Mouse (Mus musculus) adrenal gland, postnatal 4 days (tissue): ENCODE results near the gene Rgs8. TPM values are rescaled to one million over a fixed set of nuclear protein-coding genes. Genes with fewer than 3 reads are reported as not detected.

Source experiments
- DNase-seq, 2 experiments: peaks; one replicate each; pipeline ENCODE4 v3.0.0; 2021 to 2022; ENCODE audit warnings: low spot score in 2 of 2, mixed read lengths in 2 of 2
- total RNA-seq, 2 experiments: library from RNA; stranded (reverse); gene quantifications; 2 replicates each; pipeline ENCODE4 v1.2.3; 2021

Gene Rgs8
- total RNA-seq, 2 experiments from 2014 or later, result 0.48 to 0.65 TPM

DNA sequence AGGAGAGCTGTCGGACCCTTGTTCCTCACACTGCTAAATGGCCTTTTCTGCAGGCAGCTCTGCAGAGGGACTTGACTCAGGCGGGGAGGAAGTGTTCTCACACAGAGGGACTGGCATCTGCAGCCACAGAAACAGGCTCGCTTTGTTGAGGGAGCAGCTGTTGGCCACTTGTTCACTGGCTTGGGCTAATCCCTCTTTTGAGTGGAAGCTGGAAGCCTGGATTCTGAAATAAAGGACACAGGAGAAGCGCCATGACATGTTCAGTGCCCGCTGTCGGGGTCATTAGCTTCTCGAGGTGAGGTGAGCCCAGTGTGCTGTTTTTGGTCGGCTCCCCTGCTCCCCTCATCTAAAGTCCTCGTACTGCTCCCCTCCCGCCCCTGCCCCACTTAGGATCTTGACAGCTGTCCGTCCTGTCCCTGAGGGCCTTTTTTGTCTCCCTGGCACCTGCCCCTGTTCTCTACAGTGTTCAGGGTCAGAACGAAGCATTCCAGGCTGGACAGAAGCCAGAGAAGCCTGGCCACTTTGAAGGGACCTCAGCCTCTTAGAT is 50.7 kb downstream of the Rgs8 start:
- DNase-seq, result no peak

DNA sequence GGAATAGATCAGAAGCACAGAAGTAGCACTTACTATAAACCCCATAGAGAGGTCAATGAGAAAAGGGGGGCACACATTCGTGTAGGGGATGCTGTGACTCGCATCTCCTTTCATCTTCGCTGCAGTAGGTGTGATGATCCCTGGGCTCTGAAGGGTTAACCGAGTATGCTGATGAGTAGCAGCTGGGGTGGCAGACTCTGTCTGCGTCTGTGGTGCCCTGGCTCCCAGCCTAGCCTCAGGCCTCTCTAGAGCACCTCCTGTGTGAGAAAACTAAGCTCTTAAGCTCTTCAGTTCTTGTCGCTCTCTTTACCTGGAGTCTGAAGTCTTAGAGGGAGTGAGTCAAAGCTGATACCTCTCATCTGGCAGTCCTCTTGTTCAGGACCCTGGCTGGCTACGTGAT is 51.3 kb downstream of the Rgs8 start:
- no peak for DNase-seq

DNA sequence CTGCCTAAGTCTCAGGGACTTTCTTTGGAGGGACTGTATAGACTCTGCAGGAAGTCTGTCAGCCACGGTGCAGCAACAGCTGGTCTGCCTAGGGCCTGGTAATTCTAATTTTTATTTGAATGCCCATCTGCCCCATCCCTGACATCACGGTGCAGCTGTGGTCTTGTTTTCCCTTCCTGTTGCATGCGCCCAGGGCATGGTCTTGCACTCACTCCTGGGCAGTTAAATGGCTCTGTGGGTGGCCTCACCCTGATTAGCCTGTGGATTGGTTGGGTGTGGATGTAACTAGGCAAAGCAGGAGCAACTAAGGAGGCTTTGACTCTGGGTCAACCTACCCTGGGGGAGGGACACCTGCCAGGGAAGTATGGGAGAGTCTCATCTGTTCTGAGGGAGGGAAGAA is 52.2 kb downstream of the Rgs8 start:
- no peak for DNase-seq

DNA sequence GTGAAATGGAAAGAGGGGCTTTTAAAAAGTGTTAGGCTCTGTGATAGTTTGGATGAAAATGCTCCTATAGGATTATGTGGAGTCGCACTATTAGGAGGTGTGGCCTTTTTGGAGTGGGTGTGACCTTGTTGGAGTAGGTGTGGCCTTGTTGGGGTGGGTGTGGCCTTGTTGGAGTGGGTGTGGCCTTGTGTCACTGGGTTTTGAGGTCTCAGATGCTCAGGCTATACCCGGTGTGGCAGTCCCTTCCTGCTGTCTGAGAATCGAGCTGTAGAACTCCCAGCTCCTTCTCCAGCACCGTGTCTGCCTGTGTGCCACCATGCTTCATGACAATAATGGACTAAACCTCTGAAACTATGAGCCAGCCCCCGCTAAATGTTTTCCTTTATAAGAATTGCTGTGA is 55.8 kb downstream of the Rgs8 start:
- DNase-seq, result no peak

DNA sequence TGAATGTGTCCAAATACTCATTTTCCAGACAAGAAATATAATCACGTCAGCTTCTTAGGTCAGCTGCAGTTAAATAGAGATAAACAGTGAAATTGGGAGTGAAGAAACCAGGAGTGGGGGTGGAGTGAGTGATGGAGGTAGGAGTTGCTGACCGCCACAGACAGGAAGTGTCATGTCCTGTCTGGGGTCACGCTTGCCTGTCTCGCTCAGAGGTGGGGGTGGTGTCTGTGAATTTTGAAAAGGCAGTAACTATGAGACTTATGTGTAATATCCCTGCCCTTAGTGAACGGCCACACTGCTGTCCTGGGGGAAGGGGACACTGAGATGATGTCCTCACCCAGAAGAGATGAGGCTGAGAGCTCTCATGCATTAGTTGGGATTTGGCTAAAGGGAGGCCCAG is 56.6 kb downstream of the Rgs8 start:
- no peak for DNase-seq

DNA sequence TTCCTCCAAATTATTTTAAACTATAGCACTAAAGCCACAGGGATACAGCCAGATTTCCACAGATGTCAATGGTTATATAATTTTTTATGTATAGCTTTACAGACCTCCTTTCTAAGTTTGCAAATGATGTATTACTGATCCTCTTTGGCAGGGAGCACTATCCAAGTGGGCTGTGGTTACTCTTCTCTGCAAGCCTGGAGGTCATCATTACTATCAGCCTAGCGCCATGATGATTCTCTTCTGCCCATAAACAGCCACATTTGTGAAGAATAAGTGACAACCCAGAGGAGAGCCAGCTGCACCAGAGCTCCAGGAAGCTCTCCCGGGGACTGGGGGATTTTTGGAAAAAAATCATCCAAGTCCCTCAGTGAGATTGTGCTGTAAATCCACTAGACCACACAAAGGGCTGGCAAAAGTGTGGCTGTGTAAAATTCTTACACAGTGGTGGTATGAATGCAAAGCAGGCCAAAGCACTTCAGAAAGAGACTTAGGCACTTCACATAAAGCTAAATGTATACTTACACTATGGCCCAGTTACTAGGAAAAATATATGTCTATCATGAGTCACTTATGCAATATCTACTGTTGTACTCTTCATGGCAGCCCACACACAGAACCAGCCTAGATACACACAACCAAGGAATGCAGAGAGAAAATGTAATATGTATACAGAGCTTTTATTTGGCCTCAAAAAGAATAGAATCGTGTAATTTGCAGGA is 58.9 kb downstream of the Rgs8 start:
- no peak for DNase-seq

DNA sequence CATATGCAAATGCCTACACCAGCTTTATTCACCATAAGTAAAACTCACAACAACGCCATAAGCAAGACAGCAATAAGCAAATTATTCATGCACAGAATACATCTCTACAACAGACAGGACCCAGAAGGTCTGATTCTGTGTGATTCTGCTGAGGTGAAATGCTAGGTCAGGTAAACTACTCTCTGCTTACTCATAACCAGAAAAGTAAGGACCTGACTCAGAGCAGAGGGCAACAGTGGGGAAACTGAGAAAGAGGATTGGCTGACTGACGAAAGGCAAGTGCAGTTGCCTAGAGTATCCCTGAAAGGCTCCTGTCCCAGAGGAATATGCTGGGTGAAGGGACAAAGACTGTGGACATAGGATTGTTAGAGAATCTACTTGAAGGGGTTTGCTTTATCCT is 59.8 kb downstream of the Rgs8 start:
- no peak for DNase-seq

DNA sequence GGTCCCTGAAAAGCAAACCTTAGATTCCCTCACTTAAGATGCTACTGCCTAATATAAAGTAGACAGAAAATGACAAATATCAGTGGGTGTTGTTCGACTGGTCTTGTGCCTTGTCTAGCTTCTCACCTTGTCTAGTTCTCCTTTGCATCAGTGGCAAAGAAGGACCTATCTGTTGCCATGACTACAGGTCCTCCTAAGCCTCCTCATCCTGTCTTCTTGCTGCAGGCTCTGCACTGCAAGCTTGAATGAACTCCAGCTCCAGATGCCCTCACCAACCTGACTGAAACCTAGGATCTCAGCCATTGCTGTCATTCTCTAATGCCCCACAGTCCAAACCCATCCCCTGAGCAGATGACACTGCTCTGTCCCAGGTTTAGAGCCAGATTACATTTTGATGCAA is 65.2 kb downstream of the Rgs8 start:
- DNase-seq, result no peak

DNA sequence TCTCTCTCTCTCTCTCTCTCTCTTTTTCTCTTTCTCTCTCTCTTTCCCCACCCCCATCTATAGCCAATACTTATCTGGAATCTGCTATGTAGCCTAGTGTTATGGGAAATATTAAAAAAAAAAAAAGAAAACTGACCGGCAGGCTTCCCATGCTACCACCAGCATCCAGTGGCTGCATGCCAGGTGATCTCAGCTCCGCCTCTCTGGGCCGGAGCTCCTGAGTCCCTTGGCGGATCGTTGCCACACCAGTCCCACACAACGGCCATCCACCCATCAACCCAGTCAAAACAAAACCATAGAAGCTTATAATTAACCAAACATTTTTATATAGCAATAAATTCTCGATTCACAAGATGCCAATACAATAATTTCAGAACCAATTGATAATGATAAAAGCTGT is 68.1 kb downstream of the Rgs8 start:
- no peak for DNase-seq

DNA sequence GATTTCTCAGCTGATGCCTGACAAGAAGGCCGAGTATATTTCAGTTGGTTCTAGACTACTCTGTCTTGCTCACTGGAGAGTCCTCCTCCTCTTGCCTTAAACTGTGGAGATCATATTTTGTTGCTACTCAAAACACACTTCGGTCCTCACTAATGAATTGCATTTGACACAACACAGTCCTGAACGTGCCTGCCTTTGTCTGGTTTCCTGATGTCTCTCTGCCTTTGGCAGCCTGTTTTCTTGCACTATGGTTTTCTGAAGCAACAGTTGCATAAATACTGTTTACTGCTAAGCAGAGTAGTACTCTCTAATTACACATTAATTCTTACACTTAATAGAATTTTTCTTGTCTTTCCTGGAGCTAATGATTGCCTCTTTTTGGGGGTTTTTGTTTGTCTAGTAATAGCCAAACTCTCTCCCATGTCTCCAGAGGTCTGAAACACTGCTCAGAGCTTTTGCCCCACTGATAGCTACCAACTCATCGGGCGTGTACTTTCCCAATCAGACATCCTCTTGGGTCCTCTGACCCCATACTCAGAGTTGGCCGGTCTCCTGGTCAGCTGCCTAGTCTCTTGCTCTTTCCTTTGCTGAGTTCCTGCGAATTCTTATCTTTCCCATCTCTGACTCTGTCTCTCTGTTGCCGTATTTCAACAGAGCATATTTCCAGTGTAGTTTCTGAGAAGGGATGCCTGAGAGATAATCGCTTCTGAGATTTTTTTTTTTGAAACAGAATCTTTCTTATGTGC is 68.9 kb downstream of the Rgs8 start:
- DNase-seq, result no peak

DNA sequence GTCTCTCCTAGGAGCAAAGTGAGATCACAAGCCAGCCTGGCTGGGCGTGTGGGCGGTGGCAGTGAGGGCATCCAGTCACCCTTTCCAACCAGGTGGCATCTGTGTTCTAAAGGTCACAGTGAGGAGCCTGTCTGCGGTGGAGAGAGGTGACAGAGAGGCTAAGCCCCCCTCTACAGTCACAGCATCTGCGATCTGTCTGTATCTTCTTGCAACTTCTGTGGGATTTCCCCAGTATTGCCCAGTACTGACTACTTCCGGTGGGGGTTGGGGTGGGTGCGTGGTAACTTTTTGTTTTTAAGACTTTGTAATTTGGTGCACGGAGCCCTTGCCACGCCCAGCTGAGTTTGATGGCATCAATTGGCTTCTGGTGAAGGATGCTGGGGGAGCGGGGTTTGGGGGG is 70.6 kb downstream of the Rgs8 start:
- no peak for DNase-seq

DNA sequence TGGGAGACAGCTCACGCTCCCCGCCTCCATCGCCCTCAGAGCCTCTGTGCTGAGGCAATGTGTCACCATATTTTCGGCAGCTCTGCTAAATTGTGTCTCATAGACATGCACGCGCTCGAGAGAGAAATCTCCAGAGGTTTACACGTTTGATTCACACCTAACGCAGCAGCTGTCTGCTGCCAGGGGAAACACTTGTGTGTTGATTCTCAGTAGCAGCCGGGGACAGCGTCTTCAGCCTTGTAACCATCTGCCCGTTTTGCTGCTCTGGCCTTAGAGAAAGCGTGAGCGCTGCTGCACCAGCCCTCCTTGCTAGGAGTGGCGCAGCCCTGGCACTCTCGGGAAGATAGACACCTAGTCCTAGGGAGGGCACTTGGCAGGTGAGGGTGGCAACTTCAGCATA is 73.8 kb downstream of the Rgs8 start:
- DNase-seq, result no peak

DNA sequence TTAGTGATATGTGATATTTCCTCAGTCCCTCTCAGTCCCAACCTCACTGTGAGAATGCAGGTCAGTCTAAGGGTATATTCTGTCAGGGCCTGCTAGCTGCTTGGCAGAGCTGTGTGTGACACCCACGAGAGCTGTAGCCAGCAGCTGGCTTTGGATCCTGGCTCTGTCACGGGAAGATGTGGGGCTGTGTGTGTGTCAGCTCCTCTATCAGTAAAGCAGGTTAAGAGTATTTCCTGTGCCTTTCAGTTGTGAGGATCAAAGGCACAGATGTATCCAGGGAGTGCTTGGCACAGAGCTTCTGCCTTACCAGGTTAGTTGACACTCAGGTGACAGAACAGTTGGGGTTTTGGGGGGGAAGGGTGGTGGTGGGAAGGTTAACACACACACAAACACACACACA is 77.0 kb downstream of the Rgs8 start:
- no peak for DNase-seq

DNA sequence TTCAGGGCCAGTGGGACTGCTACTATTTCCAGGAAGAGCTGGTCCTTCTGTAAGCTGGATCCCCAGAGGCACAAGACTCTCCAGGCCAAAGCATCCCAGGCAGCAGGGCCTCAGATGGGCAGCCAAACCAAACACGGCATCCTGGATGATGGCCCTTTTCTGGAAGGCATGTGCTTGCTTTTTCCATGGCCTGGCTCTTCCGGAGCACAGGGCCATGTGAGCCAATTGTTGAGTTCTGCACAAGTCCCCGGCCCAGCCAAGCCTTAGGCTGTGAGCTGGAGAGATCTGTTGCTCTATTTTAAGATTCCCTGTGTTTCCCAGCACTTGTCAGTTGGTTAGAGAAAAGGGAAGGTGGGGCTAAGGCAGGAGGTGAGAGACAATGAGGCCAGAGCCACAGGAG is 77.8 kb downstream of the Rgs8 start:
- DNase-seq, result no peak

DNA sequence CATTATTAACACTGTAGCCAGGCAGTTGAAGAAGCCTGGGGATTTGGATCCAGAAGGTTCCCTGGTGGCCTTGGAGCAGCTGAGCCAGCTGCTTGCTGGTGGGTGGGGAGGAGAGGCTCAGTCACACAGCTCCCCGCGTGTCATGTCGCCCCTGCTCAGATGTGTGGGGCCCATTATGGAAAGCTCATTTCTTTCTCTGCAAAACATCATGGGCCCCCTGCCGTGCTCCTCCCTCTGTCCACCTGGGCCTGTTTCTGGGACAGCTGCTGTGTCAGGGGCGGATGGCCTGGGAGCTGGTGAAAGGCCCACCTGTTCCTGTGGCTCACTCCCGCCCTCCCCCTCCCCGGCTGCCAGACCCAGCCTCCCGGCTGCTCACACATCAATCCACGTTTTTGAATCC is 80.4 kb downstream of the Rgs8 start:
- no peak for DNase-seq

DNA sequence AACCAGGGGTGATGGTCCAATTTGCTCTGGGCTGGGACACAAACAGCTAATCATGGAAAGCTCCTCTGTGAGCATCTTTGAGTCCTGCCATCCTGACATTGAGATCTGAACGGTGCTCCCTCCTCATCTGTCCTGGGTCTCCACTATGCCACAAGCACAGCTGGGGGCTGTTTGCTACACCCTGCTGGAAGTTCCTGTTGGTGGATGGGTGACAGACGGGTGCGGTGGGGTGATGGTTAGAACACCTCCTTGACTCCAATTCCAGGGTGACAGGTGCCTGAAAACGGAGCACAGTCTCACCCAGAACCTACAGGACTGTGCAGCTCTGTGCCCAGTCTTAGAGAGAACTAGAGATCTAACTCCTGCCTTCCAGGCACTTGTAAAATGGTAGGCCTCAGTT is 82.0 kb downstream of the Rgs8 start:
- no peak for DNase-seq

DNA sequence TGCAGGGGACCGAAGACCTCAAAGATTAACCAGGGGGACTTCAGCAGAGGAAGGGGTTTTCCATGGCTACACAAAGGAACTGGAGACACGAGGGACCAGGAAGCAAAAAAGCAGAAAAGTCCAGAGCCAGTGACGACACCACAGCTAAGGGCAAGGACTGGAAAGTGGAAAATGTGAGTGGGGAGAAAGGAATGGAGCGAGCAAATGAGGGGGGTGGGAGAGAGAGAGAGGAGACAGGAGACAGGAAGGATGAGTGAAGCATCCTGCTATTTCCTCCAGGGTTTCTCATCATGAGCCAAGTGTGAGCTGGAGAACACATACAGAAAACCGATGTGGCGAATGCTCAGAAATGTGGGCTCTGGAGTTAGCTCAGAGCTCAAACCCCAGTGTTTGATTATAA is 83.3 kb downstream of the Rgs8 start:
- no peak for DNase-seq

DNA sequence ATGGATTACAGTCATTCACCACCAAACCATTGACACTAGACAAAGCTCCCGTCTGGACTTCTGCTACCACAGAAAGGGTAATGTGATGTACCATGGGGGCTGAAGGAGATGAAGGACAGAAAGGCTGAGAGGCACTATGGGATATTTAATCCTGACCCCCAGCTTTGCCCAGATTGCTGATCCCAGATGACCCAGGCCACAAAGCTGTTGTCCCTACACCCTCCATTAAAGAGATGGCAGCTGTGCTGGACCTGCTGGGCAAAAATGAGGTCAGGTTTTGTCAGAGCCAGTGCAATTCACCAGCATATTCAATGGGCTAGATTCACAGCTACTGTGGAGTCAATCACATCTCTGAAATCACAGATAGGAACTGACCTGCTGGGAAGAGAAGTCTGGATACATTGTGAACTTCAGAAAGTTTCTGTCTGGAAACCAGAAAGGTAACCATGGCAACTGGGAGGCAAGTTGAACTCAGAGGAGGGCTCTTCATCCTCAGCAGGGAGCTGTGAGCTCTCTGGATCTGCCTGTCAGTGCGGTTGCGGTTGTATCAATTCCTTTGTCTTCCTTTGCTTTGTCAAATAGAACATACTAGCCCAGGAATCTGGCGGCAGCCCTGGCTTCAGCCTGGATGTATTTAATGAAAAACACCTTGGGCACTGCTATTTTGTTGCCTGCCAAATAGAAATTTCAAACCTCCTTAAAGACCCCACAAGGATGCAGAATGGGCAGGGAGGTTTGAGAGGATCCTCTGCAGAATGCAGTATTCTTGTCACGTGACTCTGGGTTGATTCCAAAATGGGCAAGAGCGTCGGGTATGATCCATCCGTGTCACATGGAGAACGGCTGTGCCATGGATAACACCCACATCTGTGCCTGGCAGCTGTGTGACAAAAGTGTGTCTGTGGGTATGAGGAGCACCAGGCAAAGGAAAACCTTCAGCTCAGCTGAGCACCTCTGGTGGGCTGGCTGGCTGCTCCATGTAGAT is 84.6 kb downstream of the Rgs8 start:
- DNase-seq, result no peak

DNA sequence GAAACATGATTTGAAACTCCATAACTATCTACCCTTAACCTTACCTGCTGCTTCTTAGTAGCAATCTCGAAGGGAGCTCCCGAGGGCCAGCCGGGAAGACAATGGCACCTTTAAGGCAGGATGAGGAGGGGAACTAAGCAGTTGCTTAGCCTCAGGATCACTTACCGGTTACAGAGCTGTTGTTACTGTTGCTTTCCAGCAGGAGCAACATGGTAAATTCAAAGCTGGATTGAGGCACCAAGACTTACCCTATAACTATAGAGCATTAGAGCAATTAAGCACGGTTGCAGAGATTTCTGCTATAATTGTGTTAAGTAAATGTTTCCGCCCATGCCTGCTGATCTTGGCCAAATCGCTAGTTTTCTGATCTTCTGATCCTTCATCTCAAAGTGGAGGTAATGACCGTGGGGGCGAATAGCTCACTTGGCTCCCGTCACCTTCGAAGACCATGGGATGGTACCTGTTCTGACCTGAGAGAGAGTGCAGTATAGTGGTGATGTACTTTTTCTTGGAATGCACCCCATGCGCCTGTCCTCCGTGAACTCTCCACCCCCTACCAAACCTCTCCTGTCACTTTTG is 86.7 kb downstream of the Rgs8 start:
- DNase-seq, result no peak

DNA sequence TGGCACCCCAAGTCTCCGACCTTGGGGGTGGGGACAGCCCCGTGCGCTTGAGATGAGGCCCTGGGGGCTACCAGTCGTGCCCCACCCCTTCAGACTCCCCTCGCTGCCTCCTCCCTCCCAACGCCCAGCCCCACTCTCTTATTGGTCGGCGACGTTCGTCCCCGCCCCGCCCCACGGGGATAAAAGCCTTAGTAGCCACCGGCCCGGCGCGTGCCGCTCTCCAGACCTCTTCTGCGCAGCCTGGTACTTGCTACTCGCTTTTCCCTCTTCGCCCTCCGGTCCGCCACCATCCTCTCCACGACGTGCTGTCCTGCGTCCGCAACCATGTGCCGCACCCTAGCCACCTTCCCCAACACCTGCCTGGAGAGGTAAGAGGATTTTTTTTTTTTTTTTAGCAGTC is 87.3 kb downstream of the Rgs8 start, which contains the start of gene Rgs16:
TSS of gene Rgs16 (plus strand) at position 205 of the 400 bp plus-strand sequence.
- DNase-seq, result peak; percentile 56 to 70

DNA sequence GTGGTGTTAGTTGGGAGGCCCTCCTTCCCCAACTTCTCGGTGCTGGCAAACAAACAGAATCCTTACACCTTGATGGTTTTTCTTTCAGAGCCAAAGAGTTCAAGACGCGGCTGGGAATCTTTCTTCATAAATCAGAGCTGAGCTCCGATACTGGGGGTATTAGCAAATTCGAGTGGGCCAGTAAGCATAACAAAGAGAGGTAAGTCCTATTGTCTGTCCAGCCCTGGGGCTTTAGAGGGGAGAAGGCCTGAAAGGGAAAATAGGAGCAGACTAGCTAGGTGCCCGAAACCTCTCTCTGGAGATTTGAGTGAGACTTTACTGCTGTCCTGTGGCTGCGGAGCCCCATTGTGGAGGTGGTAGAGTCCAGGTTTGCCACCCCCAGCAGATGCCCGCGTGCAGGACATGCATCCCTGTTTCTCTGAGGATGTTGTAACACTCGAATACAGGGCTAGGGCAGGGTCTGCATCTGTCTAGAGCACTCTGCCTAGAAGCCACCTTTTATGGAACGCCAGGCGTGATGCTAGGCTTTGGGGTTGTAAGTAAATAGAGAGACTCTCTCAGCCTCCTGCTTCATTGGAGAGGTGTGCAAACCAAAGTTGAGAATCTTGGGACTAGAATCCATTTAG is 88.1 kb downstream of the Rgs8 start:
- no peak for DNase-seq
